Mouse (Mus musculus): ENCODE data around the gene Cd68. TPM values are rescaled to one million over a fixed set of nuclear protein-coding genes. Genes with fewer than 3 reads are reported as not detected.

Gene Cd68
- polyA plus RNA-seq, 1 experiment from 2014 or later: 28.3 TPM

DNA sequence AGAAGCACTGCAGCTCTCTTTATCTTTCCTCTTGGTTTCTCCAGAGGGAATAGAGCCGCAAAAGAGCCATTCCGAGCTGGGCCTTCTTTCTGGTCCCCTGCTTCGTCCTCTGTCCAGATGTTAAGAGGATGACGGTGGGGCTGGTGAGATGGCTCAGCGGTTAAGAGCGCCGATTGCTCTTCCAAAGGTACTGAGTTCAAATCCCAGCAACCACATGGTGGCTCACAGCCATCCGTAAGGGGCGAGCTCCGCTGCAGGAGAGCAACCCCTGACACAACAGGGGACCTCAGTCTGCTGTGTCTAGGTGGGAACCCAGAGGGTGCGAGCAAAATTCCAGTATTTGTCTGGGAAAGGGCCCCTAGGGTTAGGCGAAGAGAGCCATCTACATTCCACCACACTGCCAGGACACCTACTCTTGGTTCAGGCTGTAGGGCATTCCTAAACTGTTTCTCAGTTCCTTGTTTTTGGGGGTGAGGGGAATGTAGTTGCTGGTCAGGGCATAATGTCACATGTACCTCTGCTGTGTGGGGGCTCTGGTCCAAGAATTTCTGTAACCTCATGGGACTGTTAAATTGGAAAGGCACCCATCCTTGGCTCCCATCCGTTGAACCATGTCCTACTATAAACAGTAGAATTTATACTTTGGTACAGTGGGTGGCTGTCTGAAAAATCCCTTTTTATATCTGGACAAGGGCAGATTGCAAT is 2.8 kb downstream of the Cd68 start:
- peaks cover 53% of the 10 kb centered on the region for H3K36me3 ChIP-seq
- no peak for ATAC-seq (ENCODE audit: insufficient number of reproducible peaks, low FRiP score, low TSS enrichment, low read depth)

DNA sequence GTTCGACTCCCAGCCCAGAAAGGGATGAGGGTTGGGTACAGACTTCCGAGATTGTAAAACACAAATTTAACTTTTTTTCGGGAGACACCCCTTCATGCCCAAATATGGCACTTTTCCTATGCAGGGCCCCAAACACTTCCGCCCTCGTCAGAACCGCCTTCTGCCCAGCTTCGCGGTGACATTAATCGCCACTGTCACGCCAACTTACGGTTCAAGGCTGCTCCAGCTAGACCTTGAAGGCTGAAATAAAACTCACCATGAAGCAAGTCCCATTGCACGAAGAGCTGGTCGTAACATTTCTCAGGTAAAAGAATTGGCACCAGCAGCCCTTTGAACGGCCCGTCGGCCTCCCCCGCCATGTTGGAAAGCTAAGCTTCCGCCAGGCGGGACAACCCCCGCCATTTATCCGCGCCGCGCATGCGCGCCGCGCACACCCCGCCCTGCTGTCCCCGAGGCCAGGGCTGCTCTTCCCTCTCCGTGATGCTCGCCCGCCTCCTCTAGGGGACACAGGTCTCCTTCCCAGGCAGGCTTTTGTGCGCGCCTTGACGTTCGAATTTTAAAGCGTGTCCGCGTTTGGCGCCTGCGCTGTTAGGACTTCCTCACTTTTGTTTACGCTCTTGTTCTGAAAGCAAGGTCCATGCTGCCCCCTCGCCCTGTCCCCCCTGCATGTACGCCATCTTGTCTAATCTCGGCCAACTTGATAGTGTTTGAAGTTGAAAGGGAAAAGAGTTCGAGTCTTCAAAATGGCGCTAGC is 3.6 kb downstream of the Cd68 start, which contains the start of gene Mpdu1:
TSS of gene Mpdu1 (minus strand) at position 430 of the 754 bp plus-strand sequence.
- H3K27ac ChIP-seq (replicated peaks): peak within 1 kb of the TSS; percentile 96
- H3K4me3 ChIP-seq (replicated peaks): peak within 1 kb of the TSS; percentile 56
- under 1% methylated on average over 48 of the region's 48 CpGs for WGBS
- H3K9ac ChIP-seq: peak within 1 kb of the TSS; percentile 37
- H3K27me3 ChIP-seq: no peaks in the 10 kb centered on the region
- ATAC-seq (ENCODE audit: insufficient number of reproducible peaks, low FRiP score, low TSS enrichment, low read depth): peak; percentile 95
- peaks cover 53% of the 10 kb centered on the region for H3K36me3 ChIP-seq
- H3K9me3 ChIP-seq (replicated peaks): no peaks in the 10 kb centered on the region
- H3K4me1 ChIP-seq: peaks cover 18% of the 10 kb centered on the region
- H3K4me2 ChIP-seq (replicated peaks): peak within 1 kb of the TSS; percentile 48

More for the DNA sequence above, 2.8 kb downstream of the Cd68 start:
- no peaks in the 10 kb centered on the region for H3K9me3 ChIP-seq (replicated peaks)
- peak overlapping the region; percentile 96 for H3K27ac ChIP-seq (replicated peaks)
- peak overlapping the region; percentile 15; the same call in 1 of the 2 replicates for H3K9ac ChIP-seq
- peak overlapping the region; percentile 48 for H3K4me2 ChIP-seq (replicated peaks)
- H3K4me3 ChIP-seq (replicated peaks): peak overlapping the region; percentile 56
- peaks cover 18% of the 10 kb centered on the region for H3K4me1 ChIP-seq
- WGBS: 67% methylated on average over 13 of the region's 13 CpGs
- H3K27me3 ChIP-seq: no peaks in the 10 kb centered on the region

DNA sequence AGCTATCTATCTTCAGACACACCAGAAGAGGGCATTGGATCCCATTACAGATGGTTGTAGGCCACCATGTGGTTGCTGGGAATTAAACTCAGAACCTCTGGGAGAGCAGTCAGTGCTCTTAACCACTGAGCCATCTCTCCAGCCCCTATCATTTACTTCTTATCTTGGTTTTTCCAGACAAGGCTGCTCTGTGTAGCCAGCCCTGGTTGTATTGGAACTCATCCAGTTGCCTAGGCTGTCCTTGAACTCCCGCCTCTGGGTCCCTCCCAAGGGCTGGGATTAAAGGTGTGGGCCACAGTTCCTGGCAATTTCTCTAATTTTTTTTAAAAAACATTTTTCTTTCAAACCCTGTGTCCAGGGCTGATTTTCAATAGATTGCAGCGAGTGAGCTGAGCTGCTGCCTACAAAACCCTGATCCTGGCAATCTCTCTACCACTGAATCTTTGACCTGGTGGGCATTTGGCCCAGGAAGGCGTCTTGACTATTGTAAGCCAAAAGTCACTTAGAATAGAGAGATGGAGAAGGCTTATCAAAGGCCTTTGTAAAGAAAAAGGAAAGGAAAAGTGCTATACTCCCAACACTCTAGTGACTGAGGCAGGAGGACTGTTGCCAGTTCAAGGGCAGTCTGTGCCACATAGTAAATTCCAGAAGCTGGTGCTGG is 4.6 kb downstream of the Cd68 start:
- no peaks in the 10 kb centered on the region for H3K27me3 ChIP-seq
- 72% methylated on average over 3 of the region's 3 CpGs for WGBS
- peak overlapping the region; percentile 56 for H3K4me3 ChIP-seq (replicated peaks)
- peak overlapping the region; percentile 37; the same call in 1 of the 2 replicates for H3K9ac ChIP-seq
- H3K27ac ChIP-seq (replicated peaks): peak overlapping the region; percentile 96
- no peaks in the 10 kb centered on the region for H3K9me3 ChIP-seq (replicated peaks)
- ATAC-seq (ENCODE audit: insufficient number of reproducible peaks, low FRiP score, low TSS enrichment, low read depth): no peak
- H3K36me3 ChIP-seq: peaks cover 54% of the 10 kb centered on the region
- peaks cover 25% of the 10 kb centered on the region for H3K4me1 ChIP-seq
- peak overlapping the region; percentile 48 for H3K4me2 ChIP-seq (replicated peaks)

DNA sequence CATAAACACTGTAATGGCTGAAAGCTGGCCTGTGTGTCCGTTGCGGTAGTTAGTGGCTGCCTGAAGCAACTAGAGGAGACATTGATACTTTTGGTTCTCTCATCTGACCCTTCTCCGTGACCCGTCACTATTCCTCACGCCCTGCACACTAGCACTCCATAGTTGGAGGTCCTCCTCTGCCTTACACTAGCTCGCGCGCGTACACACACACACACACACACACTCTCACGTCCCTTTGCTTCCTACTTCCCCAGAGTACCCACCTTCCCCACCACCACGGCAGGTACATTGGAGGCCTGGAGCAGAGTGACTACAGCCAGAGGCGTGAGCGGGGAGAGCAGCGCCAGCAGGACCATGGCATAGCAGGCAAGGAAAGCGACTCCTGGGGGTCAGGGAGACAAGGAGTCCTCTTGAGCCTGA is 8.5 kb downstream of the Cd68 start:
- 82% methylated on average over 15 of the region's 15 CpGs for WGBS
- Histone ChIP-seq H3K9ac (no peak overlapping the region), H3K4me1 (peaks cover 36% of the 10 kb centered on the region), H3K4me3 (replicated peaks) (no peak overlapping the region), H3K4me2 (replicated peaks) (no peak overlapping the region), H3K27ac (replicated peaks) (no peak overlapping the region), H3K27me3 (no peaks in the 10 kb centered on the region), H3K36me3 (peaks cover 36% of the 10 kb centered on the region), H3K9me3 (replicated peaks) (no peaks in the 10 kb centered on the region)
- no peak for ATAC-seq (ENCODE audit: insufficient number of reproducible peaks, low FRiP score, low TSS enrichment, low read depth)

DNA sequence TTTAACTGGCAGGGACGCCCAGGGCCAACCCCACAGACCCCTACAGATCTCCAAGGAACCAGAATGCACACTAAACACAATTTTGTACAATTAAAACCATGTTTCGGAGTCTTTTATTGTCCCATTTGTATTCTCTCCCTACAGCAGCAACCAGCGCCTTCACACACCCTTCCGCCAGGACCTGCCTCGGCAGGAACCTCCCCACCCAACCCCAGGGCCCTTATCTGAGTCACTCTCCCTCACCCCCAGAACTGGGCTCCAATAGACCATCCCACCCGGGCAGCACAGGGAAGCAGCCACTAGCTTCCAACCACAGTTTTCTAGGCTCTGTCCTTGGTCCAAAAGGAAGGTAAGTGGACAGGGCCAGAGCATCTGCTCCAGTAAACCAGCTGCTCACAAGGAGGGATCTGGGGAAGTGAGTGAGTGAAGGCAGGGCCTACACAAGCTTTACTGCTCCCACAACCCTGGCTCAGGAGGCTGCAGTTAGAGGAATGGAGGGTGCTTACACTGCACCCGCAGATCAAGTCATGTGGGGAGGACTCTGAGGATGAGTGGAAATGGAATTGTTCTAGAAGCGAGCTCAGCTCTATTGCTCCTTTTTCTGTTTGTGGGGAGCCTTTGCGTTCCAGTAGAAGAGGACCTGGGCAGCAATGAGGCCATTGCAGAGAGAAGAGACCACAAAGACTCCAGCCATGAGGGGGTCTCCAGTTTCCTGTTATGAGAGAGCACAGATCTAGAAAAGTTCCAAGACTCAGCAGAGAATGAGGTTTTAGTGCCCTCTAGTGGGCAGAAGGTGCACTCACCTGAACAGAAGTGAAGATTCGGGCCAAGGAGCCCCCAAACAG is 9.1 kb downstream of the Cd68 start:
- 66% methylated on average over 10 of the region's 10 CpGs for WGBS
- Histone ChIP-seq H3K36me3 (peaks cover 42% of the 10 kb centered on the region), H3K27me3 (no peaks in the 10 kb centered on the region), H3K4me3 (replicated peaks) (peak overlapping the region; percentile 12; the same call in 1 of the 2 replicates), H3K4me1 (peaks cover 36% of the 10 kb centered on the region), H3K9ac (no peak overlapping the region), H3K9me3 (replicated peaks) (no peaks in the 10 kb centered on the region), H3K27ac (replicated peaks) (peak overlapping the region; percentile 80), H3K4me2 (replicated peaks) (peak overlapping the region; percentile 27; the same call in 1 of the 2 replicates)
- no peak for ATAC-seq (ENCODE audit: insufficient number of reproducible peaks, low FRiP score, low TSS enrichment, low read depth)

DNA sequence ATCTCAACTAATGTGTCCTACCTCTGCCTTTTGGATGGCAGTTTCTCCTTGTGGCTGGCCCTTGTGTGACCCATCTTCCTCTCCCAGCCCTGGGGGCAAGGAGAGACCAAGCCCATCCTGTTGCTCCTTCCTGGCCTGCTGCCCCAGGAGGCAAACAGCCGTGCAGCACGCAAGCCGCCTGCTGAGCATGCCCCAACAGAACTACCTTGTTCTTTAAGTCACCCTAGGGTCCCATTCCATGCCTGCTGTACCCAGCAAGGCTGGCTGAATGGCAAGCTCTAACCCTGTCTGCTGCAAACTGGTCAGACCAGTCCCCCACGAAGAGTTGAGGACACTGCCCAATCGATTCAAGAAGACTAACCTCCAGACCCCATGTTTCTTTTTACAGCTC is 9.9 kb downstream of the Cd68 start:
- no peaks in the 10 kb centered on the region for H3K9me3 ChIP-seq (replicated peaks)
- no peak overlapping the region for H3K9ac ChIP-seq
- WGBS: 52% methylated on average over 5 of the region's 5 CpGs
- no peaks in the 10 kb centered on the region for H3K27me3 ChIP-seq
- peak overlapping the region; percentile 80 for H3K27ac ChIP-seq (replicated peaks)
- peak overlapping the region; percentile 12; the same call in 1 of the 2 replicates for H3K4me3 ChIP-seq (replicated peaks)
- H3K4me2 ChIP-seq (replicated peaks): peak overlapping the region; percentile 27
- no peak for ATAC-seq (ENCODE audit: insufficient number of reproducible peaks, low FRiP score, low TSS enrichment, low read depth)
- H3K4me1 ChIP-seq: peaks cover 29% of the 10 kb centered on the region
- H3K36me3 ChIP-seq: peaks cover 50% of the 10 kb centered on the region

DNA sequence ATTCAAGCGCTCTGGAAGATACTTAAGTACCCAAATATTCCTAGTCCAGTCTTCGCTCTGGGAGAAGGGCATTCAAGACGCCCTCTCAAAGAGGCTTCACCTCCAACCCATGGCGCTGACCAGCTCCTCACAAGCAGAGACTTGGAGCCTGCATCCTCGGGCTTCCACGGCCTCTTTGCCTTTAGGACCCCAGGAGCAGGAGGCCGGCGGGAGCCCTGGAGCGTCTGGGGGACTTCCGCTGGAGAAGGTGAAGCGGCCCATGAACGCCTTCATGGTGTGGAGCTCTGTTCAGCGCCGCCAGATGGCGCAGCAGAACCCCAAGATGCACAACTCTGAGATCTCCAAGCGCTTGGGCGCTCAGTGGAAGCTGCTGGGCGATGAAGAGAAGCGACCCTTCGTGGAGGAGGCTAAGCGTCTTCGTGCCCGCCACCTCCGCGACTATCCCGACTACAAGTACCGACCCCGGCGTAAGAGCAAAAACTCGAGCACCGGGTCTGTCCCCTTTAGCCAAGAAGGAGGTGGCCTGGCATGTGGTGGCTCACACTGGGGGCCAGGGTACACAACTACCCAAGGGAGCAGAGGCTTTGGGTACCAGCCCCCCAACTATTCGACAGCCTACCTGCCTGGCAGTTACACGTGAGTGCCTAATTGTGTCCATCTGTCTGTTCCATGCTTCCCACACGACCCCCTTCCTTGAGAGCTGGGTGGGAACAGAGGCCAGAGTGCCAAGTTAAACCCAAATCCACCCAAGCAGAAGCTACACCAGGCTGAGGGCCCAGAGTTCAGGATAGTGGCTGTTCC is 10.5 kb downstream of the Cd68 start, which contains the start of gene Sox15:
TSS of gene Sox15 (plus strand) at position 51 of the 801 bp plus-strand sequence.
- peak; percentile 77 for ATAC-seq (ENCODE audit: insufficient number of reproducible peaks, low FRiP score, low TSS enrichment, low read depth)
- peak within 1 kb of the TSS; percentile 18 for H3K4me3 ChIP-seq (replicated peaks)
- 15% methylated on average over 34 of the region's 34 CpGs for WGBS
- H3K27me3 ChIP-seq: no peaks in the 10 kb centered on the region
- H3K4me2 ChIP-seq (replicated peaks): peak within 1 kb of the TSS; percentile 27
- H3K9ac ChIP-seq: no peak within 1 kb of the TSS
- H3K4me1 ChIP-seq: peaks cover 29% of the 10 kb centered on the region
- peak within 1 kb of the TSS; percentile 80 for H3K27ac ChIP-seq (replicated peaks)
- no peaks in the 10 kb centered on the region for H3K9me3 ChIP-seq (replicated peaks)
- peaks cover 56% of the 10 kb centered on the region for H3K36me3 ChIP-seq

DNA sequence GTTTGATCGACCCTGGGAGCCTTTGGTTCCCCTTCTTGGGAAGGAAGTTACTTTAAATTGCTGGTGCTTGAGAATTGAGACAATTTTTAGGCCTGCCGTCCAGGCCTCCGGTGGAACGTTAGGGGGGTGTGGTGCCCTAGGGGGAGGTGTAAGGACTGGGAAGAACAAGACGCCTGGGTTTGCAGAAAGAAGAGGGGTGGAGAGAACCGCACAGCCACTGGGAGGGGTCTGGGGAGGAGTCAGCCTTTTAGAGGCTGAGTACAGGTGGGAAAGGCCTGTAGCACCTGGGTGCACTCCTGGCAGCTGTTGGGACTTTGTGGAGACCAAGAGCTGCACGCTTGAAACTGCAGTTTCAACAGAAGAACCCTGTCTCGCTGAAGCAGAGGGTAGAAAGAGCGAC is 11.2 kb downstream of the Cd68 start:
- Histone ChIP-seq H3K36me3 (peaks cover 63% of the 10 kb centered on the region), H3K4me1 (peaks cover 29% of the 10 kb centered on the region), H3K27me3 (no peaks in the 10 kb centered on the region), H3K9ac (no peak overlapping the region), H3K4me2 (replicated peaks) (peak overlapping the region; percentile 27), H3K27ac (replicated peaks) (peak overlapping the region; percentile 80), H3K9me3 (replicated peaks) (no peaks in the 10 kb centered on the region), H3K4me3 (replicated peaks) (peak overlapping the region; percentile 18; the same call in 1 of the 2 replicates)
- 23% methylated on average over 9 of the region's 9 CpGs for WGBS
- no peak for ATAC-seq (ENCODE audit: insufficient number of reproducible peaks, low FRiP score, low TSS enrichment, low read depth)

DNA sequence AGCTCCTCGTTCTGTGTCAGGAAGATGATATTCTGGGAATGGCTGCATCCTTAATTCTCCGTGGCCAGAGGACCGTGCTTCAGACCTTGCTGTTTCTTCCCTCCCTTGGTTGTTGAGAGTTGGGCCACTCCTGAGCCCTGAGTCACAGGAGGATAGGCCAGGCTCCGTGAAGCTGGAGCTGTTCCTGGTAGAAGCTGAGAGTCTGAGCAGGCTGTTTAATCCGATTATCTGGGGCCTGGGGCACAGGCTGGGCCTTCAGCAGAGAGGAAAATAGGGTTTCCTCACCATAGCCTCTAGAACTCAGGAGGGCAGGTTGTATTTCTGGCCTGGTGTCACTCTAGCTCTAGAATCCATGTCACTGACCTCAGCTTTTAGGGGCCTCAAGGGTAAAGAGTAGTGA is 12.6 kb downstream of the Cd68 start:
- peaks cover 29% of the 10 kb centered on the region for H3K4me1 ChIP-seq
- peak overlapping the region; percentile 23 for H3K27ac ChIP-seq (replicated peaks)
- no peaks in the 10 kb centered on the region for H3K9me3 ChIP-seq (replicated peaks)
- no peak overlapping the region for H3K4me3 ChIP-seq (replicated peaks)
- 55% methylated on average over 5 of the region's 5 CpGs for WGBS
- no peak overlapping the region for H3K4me2 ChIP-seq (replicated peaks)
- no peaks in the 10 kb centered on the region for H3K27me3 ChIP-seq
- no peak for ATAC-seq (ENCODE audit: insufficient number of reproducible peaks, low FRiP score, low TSS enrichment, low read depth)
- H3K9ac ChIP-seq: no peak overlapping the region
- peaks cover 66% of the 10 kb centered on the region for H3K36me3 ChIP-seq

DNA sequence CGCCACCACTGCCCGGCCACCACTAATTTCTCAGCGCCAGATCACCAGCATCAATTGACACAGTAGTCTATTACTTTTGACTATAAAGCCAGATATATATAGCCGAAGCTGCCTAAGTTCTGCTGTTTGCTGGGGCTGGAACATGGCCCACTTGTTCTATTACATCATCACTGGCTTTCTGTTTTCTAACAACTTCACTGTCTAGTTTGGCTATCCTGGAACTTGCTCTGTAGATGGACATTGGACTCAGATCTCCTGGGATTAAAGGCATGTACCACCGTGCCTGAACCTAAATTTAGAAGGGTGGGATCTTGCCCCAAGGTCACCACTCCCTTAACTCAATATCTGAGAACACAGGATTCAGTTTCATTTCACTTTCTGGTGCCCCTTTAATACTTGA is 20.1 kb downstream of the Cd68 start:
- Histone ChIP-seq H3K27me3 (no peaks in the 10 kb centered on the region), H3K9ac (no peak overlapping the region), H3K4me2 (replicated peaks) (no peak overlapping the region), H3K9me3 (replicated peaks) (no peaks in the 10 kb centered on the region), H3K27ac (replicated peaks) (no peak overlapping the region), H3K4me3 (replicated peaks) (no peak overlapping the region), H3K4me1 (no peaks in the 10 kb centered on the region), H3K36me3 (peaks cover 96% of the 10 kb centered on the region)
- no peak for ATAC-seq (ENCODE audit: insufficient number of reproducible peaks, low FRiP score, low TSS enrichment, low read depth)
- WGBS: 85% methylated on average over 5 of the region's 5 CpGs

Measured in embryonic facial prominence, embryonic 15.5 days (tissue).